Mouse (Mus musculus): ENCODE results near the gene Bid. TPM values are rescaled to one million over a fixed set of nuclear protein-coding genes. Genes with fewer than 3 reads are reported as not detected.

The Bid gene
- polyA plus RNA-seq, 1 experiment from 2014 or later: 5.6 TPM

DNA sequence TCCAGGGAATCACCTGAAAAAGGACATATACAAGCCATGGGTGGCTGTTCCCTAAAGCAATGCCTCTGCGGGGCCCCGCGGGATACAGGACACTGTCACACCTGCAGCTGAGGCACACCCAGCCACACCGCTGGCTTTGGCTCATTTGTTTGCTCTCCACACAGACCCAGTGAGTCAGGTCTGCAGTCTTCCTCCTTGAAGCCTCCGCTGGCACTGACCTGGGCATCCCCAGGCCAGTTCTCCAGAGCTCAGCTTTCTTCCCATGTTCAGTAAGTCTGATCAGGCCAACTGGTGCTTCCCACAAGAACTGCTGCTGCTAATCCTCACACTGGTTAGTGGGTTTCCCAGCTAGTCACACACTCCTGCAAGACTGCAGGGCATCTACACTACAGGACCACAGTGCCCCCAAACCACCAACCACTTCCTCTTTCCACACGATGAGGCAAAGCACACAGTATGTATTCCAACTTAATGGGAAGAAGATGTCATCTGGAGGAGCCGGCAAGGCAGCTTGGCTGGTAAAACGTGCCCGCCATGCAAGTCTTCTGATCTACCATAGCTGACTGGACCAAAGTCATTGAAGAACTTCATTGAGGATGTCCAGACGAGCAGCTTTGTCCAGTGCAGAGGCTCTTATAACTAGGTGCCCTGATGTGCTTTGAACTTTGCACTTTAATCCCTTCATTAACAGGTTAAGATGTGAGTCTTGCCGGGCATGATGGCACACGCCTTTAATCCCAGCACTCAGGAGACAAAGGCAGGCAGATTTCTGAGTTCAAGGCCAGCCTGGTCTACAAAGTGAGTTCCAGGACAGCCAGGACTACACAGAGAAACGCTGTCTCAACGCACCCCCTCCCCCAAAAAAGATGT, 14.6 kb downstream of the Bid start:
- no peaks in the 10 kb centered on the region for H3K9me3 ChIP-seq (replicated peaks)
- H3K36me3 ChIP-seq: no peaks in the 10 kb centered on the region
- H3K9ac ChIP-seq: no peak overlapping the region
- H3K27me3 ChIP-seq: no peaks in the 10 kb centered on the region
- H3K4me3 ChIP-seq: no peak overlapping the region
- 85% methylated on average over 14 of the region's 14 CpGs for WGBS
- ATAC-seq (replicated peaks; ENCODE audit: insufficient number of reproducible peaks, insufficient read depth, low FRiP score, low read depth): no peak
- 0 out of 2 replicates have a peak, but pooled peaks cover 3% of the 10 kb centered on the region for H3K4me1 ChIP-seq (replicated peaks)
- no peak overlapping the region for H3K4me2 ChIP-seq
- H3K27ac ChIP-seq: no peak overlapping the region

GRCm38 (mm10) chr6:120898188-120898833, 18.3 kb downstream of the Bid start:
- Histone ChIP-seq H3K27me3 (no peaks in the 10 kb centered on the region), H3K27ac (no peak overlapping the region), H3K9me3 (replicated peaks) (no peaks in the 10 kb centered on the region), H3K4me2 (no peak overlapping the region), H3K36me3 (no peaks in the 10 kb centered on the region), H3K4me1 (replicated peaks) (0 out of 2 replicates have a peak, but pooled peaks cover 2% of the 10 kb centered on the region), H3K9ac (no peak overlapping the region), H3K4me3 (no peak overlapping the region)
- 63% methylated on average over 6 of the region's 6 CpGs for WGBS
- no peak for ATAC-seq (replicated peaks; ENCODE audit: insufficient number of reproducible peaks, insufficient read depth, low FRiP score, low read depth)

GRCm38 (mm10) chr6:120894524-120894923, 22.1 kb downstream of the Bid start:
- Histone ChIP-seq H3K9ac (no peak overlapping the region), H3K36me3 (peaks cover 10% of the 10 kb centered on the region; the same call in 1 of the 2 replicates), H3K4me2 (no peak overlapping the region), H3K9me3 (replicated peaks) (no peaks in the 10 kb centered on the region), H3K4me1 (replicated peaks) (peaks cover 14% of the 10 kb centered on the region), H3K27me3 (no peaks in the 10 kb centered on the region), H3K4me3 (no peak overlapping the region), H3K27ac (no peak overlapping the region)
- 85% methylated on average over 9 of the region's 9 CpGs for WGBS
- ATAC-seq (replicated peaks; ENCODE audit: insufficient number of reproducible peaks, insufficient read depth, low FRiP score, low read depth): no peak

DNA sequence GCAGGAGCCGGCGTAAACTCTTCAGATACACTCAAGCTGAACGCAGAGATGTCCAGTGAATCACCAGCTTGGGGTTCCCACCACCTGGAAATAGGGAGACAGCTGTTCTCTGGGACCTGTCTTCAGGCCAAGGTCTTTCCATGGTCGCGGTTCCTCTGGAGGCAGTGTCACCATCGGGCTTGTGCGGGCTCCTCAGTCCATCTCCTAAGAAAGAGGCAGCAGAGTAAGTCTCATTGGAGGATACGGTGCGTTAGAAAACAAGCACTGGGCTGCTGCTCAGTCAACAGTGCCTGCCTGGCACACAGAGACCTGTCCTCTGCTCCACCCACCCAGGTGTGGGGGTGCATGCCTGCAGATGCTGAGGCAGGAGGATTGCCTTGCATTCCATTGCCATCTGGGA, 22.6 kb downstream of the Bid start:
- Histone ChIP-seq H3K4me3 (no peak overlapping the region), H3K4me1 (replicated peaks) (peaks cover 14% of the 10 kb centered on the region), H3K9ac (no peak overlapping the region), H3K36me3 (peaks cover 15% of the 10 kb centered on the region; the same call in 1 of the 2 replicates), H3K27ac (no peak overlapping the region), H3K27me3 (no peaks in the 10 kb centered on the region), H3K4me2 (no peak overlapping the region), H3K9me3 (replicated peaks) (no peaks in the 10 kb centered on the region)
- ATAC-seq (replicated peaks; ENCODE audit: insufficient number of reproducible peaks, insufficient read depth, low FRiP score, low read depth): no peak
- WGBS: 91% methylated on average over 9 of the region's 9 CpGs

DNA sequence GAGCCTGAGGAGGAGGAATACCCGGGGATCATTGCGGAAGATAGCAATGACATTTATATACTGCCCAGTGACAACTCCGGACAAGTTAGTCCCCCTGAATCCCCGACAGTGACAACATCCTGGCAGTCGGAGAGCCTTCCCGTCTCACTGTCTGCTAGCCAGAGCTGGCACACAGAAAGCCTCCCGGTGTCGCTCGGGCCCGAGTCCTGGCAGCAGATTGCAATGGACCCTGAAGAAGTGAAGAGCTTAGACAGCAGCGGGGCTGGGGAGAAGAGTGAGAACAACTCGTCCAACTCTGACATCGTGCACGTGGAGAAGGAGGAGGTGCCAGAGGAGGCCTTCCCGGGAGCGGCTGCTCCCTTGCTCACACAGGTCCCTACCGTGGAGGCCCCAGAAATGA, 30.0 kb downstream of the Bid start:
- Histone ChIP-seq H3K27ac (no peak overlapping the region), H3K27me3 (no peaks in the 10 kb centered on the region), H3K9ac (no peak overlapping the region), H3K4me3 (no peak overlapping the region), H3K36me3 (peaks cover 64% of the 10 kb centered on the region), H3K9me3 (replicated peaks) (no peaks in the 10 kb centered on the region), H3K4me1 (replicated peaks) (peaks cover 8% of the 10 kb centered on the region), H3K4me2 (no peak overlapping the region)
- WGBS: 87% methylated on average over 17 of the region's 17 CpGs
- ATAC-seq (replicated peaks; ENCODE audit: insufficient number of reproducible peaks, insufficient read depth, low FRiP score, low read depth): no peak

GRCm38 (mm10) chr6:120884436-120884835, 32.2 kb downstream of the Bid start:
- no peaks in the 10 kb centered on the region for H3K27me3 ChIP-seq
- peaks cover 54% of the 10 kb centered on the region for H3K36me3 ChIP-seq

GRCm38 (mm10) chr6:120879046-120879445, 37.6 kb downstream of the Bid start:
- H3K4me2 ChIP-seq: no peak overlapping the region
- no peak overlapping the region for H3K4me3 ChIP-seq
- H3K9ac ChIP-seq: no peak overlapping the region
- H3K27ac ChIP-seq: 0 out of 2 replicates have a peak overlapping the region, but pooled peaks have one; percentile 12
- H3K4me1 ChIP-seq (replicated peaks): peaks cover 20% of the 10 kb centered on the region
- peak; percentile 67 for ATAC-seq (replicated peaks; ENCODE audit: insufficient number of reproducible peaks, insufficient read depth, low FRiP score, low read depth)
- WGBS: 37% methylated on average over 5 of the region's 5 CpGs
- H3K9me3 ChIP-seq (replicated peaks): no peaks in the 10 kb centered on the region
- H3K27me3 ChIP-seq: no peaks in the 10 kb centered on the region
- H3K36me3 ChIP-seq: peaks cover 37% of the 10 kb centered on the region

More at GRCm38 (mm10) chr6:120884436-120884835, 32.2 kb downstream of the Bid start:
- Histone ChIP-seq H3K27ac (no peak overlapping the region), H3K4me3 (no peak overlapping the region), H3K4me2 (no peak overlapping the region), H3K4me1 (replicated peaks) (peaks cover 5% of the 10 kb centered on the region; the same call in 1 of the 2 replicates), H3K9me3 (replicated peaks) (no peaks in the 10 kb centered on the region), H3K9ac (no peak overlapping the region)
- no peak for ATAC-seq (replicated peaks; ENCODE audit: insufficient number of reproducible peaks, insufficient read depth, low FRiP score, low read depth)
- whole genome bisulfite sequencing: 95% methylated on average over 6 of the region's 6 CpGs

DNA sequence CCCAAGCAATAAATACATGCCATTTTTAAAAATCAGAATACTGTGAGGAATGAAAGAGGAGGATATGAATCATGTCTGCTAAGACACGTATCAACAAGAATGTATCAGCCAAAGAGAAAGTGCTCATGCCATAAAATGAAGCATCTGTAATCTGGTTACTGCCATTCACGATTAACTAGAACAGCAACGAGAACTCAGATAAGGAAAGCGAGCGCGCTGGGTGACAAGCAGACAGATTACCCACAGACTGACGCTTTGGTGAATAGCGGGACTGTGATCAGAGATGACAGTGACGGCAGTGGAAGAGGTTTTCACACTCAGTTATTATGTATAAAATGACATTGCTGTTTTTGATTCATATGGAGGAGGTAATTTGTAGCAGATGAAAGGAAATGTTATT, 42.8 kb downstream of the Bid start:
- no peak overlapping the region for H3K9ac ChIP-seq
- no peak overlapping the region for H3K4me2 ChIP-seq
- H3K36me3 ChIP-seq: peaks cover 19% of the 10 kb centered on the region
- H3K4me3 ChIP-seq: no peak overlapping the region
- no peaks in the 10 kb centered on the region for H3K27me3 ChIP-seq
- ATAC-seq (replicated peaks; ENCODE audit: insufficient number of reproducible peaks, insufficient read depth, low FRiP score, low read depth): no peak
- H3K9me3 ChIP-seq (replicated peaks): no peaks in the 10 kb centered on the region
- 17% methylated on average over 9 of the region's 9 CpGs for WGBS
- no peak overlapping the region for H3K27ac ChIP-seq
- peaks cover 15% of the 10 kb centered on the region for H3K4me1 ChIP-seq (replicated peaks)

GRCm38 (mm10) chr6:120871286-120871685, 45.4 kb downstream of the Bid start:
- Histone ChIP-seq H3K4me3 (no peak overlapping the region), H3K9me3 (replicated peaks) (no peaks in the 10 kb centered on the region), H3K27ac (no peak overlapping the region), H3K27me3 (no peaks in the 10 kb centered on the region), H3K4me2 (no peak overlapping the region), H3K9ac (no peak overlapping the region), H3K36me3 (peaks cover 7% of the 10 kb centered on the region), H3K4me1 (replicated peaks) (peaks cover 8% of the 10 kb centered on the region)
- ATAC-seq (replicated peaks; ENCODE audit: insufficient number of reproducible peaks, insufficient read depth, low FRiP score, low read depth): no peak
- WGBS: 64% methylated on average over 2 of the region's 2 CpGs

DNA sequence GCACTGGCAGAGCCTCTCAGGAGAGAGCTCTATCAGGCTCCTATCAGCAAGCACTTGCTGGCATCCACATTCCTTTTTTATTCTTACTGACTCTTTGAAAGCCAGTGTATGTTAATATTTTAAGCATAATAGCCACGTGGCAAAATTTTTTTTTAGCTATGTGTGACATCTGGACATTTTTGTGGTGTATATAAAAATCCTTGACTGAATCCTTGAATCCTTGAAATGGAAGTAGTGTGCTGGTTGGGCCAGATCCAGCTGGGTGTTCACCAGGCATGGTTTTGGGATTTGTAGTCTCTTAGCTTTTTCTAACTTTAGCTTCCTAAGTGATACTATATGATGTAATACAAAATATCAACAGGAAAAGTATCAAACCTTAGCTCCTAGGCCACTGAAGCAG, 47.8 kb downstream of the Bid start:
- no peak overlapping the region for H3K4me3 ChIP-seq

GRCm38 (mm10) chr6:120866051-120866814, 50.4 kb downstream of the Bid start:
- 72% methylated on average over 9 of the region's 9 CpGs for WGBS
- peaks cover 19% of the 10 kb centered on the region for H3K36me3 ChIP-seq
- no peak overlapping the region for H3K9ac ChIP-seq
- peaks cover 4% of the 10 kb centered on the region; the same call in 1 of the 2 replicates for H3K4me1 ChIP-seq (replicated peaks)
- H3K9me3 ChIP-seq (replicated peaks): no peaks in the 10 kb centered on the region
- no peak overlapping the region for H3K27ac ChIP-seq
- no peak overlapping the region for H3K4me2 ChIP-seq
- H3K4me3 ChIP-seq: no peak overlapping the region
- ATAC-seq (replicated peaks; ENCODE audit: insufficient number of reproducible peaks, insufficient read depth, low FRiP score, low read depth): no peak
- no peaks in the 10 kb centered on the region for H3K27me3 ChIP-seq

More for the DNA sequence above, 47.8 kb downstream of the Bid start:
- Histone ChIP-seq H3K9ac (no peak overlapping the region), H3K27me3 (no peaks in the 10 kb centered on the region), H3K27ac (no peak overlapping the region), H3K4me1 (replicated peaks) (peaks cover 8% of the 10 kb centered on the region), H3K4me2 (no peak overlapping the region), H3K36me3 (peaks cover 15% of the 10 kb centered on the region), H3K9me3 (replicated peaks) (no peaks in the 10 kb centered on the region)
- WGBS: 51% methylated on average over 1 of the region's 1 CpGs
- no peak for ATAC-seq (replicated peaks; ENCODE audit: insufficient number of reproducible peaks, insufficient read depth, low FRiP score, low read depth)
